Mouse (Mus musculus) testis, adult 2 months (tissue): ENCODE data around the gene Gm4131.

Experiments used
- CTCF ChIP-seq: fragments of 200-500 bp; IDR thresholded peaks from 2 replicates; pipeline ENCODE4 v1.5.1; 2012; ENCODE audit warnings: low read depth, mild to moderate bottlenecking, inconsistent platforms, low read length, moderate library complexity; ENCODE audit not compliant: control insufficient read depth, insufficient read depth, insufficient replicate concordance
- POLR2A ChIP-seq: fragments of 200-500 bp; IDR thresholded peaks from 2 replicates; pipeline ENCODE4 v1.6.1; 2012; ENCODE audit warnings: low read depth, mild to moderate bottlenecking, inconsistent platforms, low read length, moderate library complexity; ENCODE audit not compliant: control insufficient read depth

DNA sequence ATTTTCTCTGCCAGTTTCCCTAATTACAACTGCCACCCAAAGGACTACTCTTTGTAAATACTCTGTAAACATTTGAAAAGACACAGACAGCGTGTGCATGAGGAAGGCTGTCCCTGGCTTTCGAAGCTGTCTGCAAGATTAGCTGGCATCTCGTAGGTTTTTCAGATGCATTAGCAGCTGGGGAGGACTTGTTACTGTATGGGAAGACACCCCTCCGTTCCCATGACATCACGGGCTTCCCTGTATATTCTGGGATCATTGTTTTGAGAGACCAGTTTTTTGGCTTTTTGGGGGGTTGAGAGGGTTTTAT, 111.2 kb downstream of the Gm4131 start:
- TF ChIP-seq CTCF (no peak), POLR2A (no peak)
